Mouse (Mus musculus) frontal cortex, postnatal 10 days (tissue): Measurements from ENCODE around the gene Afg1l.
A peak's percentile ranks its signal among the peaks of the same experiment; 100 is the strongest.

ENCODE experiments used
- DNase-seq, 2 experiments: peaks; one replicate each; pipeline ENCODE4 v3.0.0; 2022; ENCODE audit warnings: low spot score in 2 of 2, mixed read lengths in 1 of 2

Gene Afg1l

GRCm38 (mm10) chr10:42478341-42478720 is at the start of gene Afg1l:
Gene Afg1l (minus strand): TSS chr10:42478565.
- DNase-seq, result peak; percentile 89 to 92

- no peak for DNase-seq
These were observed 47.3 kb upstream of the Afg1l start for GRCm38 (mm10) chr10:42525682-42526081.

DNA sequence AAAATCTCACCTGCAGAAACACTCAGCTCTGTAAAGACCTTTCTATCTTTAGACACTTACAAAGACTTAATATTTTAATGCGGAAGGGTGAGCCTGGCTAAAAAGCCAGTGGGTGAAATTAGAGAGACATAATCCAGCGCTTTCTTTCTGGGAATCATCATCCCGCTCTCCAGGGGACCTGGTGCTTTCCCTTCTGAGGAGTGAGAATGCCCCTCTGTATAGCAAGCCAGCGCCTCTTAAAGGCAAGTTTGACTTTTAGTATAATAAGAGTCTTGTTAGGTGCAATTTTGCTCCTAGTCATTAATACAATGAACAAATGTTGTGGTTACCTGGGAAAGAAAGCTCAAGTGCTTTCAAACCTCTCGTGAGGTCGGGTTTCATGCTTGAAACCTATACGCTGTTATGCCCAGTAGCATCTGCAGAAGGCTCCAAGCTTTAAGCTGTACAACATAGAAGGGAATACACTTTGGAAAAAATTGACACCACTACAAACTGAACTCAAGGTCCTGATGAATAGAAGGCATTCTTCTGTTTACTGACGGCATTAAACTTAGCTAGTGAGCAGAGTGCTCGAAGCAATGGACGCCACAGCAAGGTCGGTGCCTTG is 45.3 kb upstream of the Afg1l start:
- no peak for DNase-seq

DNA sequence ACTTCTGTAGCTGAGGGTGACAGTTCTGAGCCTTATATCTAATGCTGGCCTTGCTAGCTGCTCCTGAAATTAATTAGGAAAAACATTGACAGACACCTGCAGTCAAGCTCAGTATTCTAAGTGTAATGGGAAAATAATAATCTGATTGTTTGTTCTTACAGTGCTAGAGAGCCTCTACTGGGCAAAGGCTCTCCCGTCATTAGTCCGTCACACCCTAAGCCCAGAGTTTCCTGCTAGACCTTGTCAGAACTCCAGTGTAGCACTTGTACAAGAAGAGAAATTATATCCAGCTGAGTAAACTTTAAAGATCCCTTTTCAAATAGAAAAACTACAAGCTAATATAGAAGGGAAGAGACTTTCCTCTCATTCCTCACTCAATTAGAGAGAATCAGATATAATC is 44.5 kb upstream of the Afg1l start:
- DNase-seq, result no peak

GRCm38 (mm10) chr10:42521315-42521981 is 43.1 kb upstream of the Afg1l start:
- DNase-seq, result no peak

DNA sequence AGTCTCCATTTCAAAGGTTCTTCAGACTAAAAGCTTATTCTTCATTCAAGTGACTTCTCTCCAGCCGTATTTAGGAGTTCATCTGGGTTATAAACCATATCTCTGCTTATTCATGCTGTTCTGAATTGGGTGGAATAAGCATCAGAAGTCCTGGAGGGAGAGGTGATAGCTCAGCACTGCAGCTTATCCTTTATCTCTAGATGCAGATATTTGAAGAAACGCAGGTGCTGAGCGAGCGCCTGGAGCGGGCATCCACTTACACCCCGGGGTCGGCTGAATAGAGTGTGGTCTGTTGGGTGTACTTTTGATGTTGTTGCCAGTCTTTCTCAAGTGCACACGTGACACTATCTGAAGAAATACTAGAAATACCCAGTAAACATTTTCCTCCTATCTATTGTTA is 40.0 kb upstream of the Afg1l start:
- DNase-seq, result no peak

GRCm38 (mm10) chr10:42514125-42514524 is 35.8 kb upstream of the Afg1l start:
- DNase-seq, result no peak

DNA sequence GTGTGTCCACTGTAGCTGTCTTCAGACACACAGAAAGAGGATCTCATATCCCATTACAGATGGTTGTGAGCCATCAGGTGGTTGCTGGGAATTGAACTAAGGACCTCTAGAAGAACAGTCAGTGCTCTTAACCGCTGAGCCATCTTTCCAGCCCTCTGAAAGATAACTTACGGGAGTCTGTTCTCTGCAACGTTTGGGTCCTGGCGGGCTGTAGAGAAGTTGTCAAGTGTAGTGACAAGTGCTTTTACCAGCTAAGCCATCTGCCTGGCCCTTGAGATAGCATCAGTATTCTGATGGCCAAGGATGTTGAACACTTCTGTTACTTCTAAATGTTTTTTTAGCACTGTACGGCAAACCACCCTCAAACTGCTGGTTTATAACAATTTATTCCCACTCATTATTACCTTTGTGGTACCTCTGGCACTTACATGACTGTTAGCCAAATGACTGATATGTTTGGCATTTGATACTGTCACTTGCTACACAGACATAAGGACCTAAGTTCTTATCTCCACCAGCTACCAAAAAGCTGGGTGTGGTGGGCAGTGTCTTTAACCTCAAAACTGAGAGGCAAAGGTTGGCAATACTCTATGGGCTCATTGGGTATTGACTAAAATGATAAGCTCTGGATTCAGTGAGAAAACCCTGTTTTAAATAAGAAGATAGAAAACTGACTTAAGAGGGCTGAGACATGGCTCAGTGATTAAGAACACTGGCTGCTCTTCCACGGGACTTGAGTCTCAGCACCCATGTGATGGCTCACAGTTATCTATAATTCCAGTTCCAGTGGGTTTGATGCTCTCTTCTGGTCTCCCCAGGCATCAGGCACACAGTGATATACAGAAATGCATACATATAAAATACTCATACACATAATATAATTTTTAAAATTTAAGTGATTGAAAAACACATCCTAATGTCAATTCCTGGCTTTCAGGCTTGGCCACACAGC is 33.1 kb upstream of the Afg1l start:
- DNase-seq, result no peak

- DNase-seq, result no peak
These were observed 31.8 kb upstream of the Afg1l start for GRCm38 (mm10) chr10:42510141-42510540.

DNA sequence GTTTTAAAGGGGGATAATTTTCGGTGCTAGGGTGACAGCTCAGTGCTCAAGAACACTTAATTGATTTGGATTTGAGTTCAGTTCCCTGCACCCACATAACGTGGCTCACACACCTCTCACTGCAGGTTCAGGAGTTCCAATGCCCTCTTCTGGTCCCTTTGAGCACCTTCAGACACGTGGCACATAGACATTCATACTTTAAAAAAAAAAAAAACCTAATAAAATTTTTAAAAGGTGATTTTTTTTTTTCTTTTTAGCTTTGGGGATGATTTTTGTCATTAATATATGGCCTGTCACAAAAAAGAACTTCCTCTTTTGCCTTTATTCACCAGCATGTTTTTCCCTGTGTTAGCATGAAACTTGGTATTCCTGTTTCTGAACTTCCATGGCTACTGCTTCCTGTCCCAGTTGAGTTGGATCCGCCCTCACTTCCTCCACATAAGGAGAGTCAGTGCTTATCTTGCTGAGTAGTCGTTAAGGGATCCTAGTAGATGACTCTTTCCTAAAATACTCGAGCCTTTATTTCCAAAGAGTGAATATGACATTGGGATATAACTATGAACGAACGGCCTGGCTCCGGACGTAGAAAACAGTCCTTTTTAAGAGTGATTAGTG is 25.8 kb upstream of the Afg1l start:
- DNase-seq, result no peak

GRCm38 (mm10) chr10:42502349-42503111 is 24.2 kb upstream of the Afg1l start:
- peak; percentile 11 to 52 for DNase-seq

DNA sequence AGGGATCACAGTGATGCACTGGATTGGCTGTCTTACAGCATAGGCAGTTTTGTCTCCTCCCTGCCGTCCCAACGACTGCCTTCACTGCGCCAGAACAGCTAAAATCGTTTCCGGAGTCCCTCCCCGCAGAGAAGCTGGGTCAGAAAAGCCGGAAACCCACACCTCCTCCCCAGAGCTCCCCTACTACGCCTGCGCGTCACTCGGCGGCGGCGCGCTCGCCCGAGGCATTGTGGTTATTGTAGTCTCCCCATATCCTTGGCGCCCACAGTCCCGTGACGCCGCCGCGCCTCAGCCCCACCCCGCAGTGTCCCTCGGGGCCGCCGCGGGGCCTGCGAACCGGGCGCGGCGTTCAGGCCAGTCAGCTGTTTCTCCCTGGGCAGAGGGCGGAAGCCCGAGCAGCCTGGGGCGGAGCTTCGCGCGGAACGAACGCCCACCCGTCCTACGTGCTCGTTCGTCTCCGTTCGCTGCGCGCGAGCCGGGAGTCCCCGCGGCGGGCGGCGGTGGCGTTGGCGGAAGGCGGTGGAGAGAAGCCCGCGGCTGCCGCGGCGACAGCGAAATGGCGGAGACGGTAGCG is 23.5 kb upstream of the Afg1l start, which contains the start of gene Snx3:
Snx3 (plus strand) TSS at position 256 of the 574 bp plus-strand sequence.
- peak; percentile 96 for DNase-seq

GRCm38 (mm10) chr10:42501161-42501560 is 22.8 kb upstream of the Afg1l start:
- no peak for DNase-seq

- DNase-seq, result no peak
These were observed 22.2 kb upstream of the Afg1l start for GRCm38 (mm10) chr10:42500611-42501010.

DNA sequence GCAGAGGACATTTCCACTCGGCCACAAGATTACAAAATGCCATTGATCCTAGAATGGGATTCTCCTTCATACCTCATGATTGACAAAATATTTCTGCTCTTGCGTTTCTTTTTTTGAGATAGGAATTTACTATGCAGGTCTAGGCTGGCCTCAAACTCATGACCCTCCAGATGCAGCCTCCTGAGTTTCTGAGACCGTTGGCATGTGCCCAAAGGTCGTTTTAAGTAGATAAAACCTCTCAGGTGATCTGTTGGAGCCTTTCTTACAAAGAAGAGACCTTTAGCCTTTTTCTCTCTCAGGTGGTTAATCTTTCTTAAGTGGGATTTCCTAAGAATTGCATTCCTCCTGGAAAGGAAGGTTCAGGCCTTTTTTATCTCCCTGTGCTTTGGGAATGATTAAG is 14.6 kb upstream of the Afg1l start:
- no peak for DNase-seq

- no peak for DNase-seq
These were observed 13.8 kb upstream of the Afg1l start for GRCm38 (mm10) chr10:42492027-42492771.

DNA sequence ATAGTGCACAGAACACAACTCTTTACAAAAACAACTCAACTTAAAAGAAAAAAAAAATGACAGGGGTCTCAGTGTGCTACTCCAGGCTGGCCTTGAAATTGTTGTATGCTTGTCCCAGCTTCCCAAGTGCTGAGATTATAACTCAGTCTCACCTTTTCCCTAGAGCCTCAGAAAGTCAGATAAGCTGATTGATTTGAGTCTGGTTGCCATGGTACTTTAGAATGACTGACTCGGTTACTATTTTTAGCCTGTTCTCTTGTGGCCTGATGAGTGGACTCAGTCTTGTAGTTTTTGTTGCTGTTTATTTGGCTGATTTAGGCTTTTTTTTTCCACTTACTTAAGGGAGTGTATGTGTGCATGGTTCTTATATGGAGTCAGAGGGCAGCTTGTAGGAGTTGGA is 12.8 kb upstream of the Afg1l start:
- DNase-seq, result no peak

DNA sequence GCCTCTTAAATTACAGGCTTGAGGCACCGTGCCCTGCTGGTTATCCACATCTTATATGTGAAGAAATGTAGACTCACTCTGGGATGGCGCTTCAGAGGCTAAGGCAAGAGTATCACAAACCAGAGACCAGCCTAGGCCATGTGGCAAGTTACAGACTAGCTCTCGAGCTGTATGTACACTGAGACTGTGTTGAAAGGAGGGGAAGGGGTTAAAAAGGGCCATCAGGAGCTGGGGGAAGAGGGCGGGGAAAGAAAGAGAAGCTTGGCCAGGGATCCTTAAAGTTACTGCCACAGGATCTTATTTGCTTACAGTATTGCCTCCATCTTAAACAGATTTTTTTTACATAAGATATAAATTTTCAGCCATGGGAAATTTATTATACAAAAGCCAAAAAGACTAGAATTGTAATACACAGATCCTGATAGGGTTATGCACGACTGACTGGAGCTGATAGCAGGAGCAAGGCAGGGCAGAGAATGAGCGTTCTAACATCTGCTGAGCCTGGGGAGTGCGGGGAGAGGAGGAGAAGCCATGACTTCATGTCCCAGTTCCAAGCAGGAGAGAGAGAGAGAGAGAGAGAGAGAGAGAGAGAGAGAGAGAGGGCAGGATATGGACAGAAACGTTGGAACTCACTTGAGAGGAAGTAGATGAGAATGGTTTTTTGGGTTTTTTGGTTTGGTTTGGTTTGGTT is 10.4 kb upstream of the Afg1l start:
- no peak for DNase-seq

DNA sequence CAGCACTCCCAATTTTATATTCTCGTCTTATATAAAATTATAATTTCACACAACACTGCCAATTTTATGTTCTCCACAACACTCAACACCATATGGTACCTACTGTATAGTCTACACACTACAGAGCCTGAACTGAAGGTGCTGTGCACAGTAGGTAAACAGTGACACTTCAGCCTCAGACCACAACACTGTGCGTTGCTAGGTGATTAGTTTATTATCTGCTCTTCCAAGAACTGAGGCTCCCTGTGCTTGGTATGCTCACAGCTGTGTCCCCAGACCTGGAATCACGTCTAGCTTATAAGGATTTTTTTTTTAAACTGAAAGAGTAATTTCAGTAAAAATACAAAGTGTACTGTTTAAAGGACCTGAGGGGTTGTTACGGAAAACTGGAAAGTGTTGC is 2.4 kb upstream of the Afg1l start:
- no peak for DNase-seq
